Mouse (Mus musculus) lung, embryonic 16.5 days (tissue): ENCODE results near the gene Syn3. TPM values are rescaled to one million over a fixed set of nuclear protein-coding genes. Genes with fewer than 3 reads are reported as not detected.

Experiments
- ATAC-seq: fragments of 200-750 bp; cut with Nextera tagmentation; 2 replicates; pipeline ENCODE4 v1.8.0; 2017; ENCODE audit warnings: low read depth, mild to moderate bottlenecking, moderate library complexity
- H3K27ac ChIP-seq: fragments of 300-500 bp; sonication (generic); 2 replicates; pipeline ENCODE4 v1.5.1; 2014; ENCODE audit warnings: mild to moderate bottlenecking, control low read depth, low read length
- H3K27me3 ChIP-seq: fragments of 300-500 bp; sonication (generic); 2 replicates; pipeline ENCODE4 v1.6.1; 2014; ENCODE audit warnings: low read depth, low read length, mixed read lengths; ENCODE audit not compliant: control insufficient read depth, insufficient read depth
- H3K36me3 ChIP-seq: fragments of 300-500 bp; sonication (generic); 2 replicates; pipeline ENCODE4 v1.6.1; 2014; ENCODE audit warnings: low read length; ENCODE audit not compliant: control insufficient read depth, insufficient read depth
- H3K4me1 ChIP-seq: fragments of 300-500 bp; sonication (generic); replicated peaks from 2 replicates; pipeline ENCODE4 v1.6.1; 2014; ENCODE audit warnings: low read length, mixed read lengths; ENCODE audit not compliant: control insufficient read depth, insufficient read depth
- H3K4me2 ChIP-seq: fragments of 300-500 bp; sonication (generic); 2 replicates; pipeline ENCODE4 v1.6.1; 2014; ENCODE audit warnings: low read depth, low read length, control low read depth
- H3K4me3 ChIP-seq: fragments of 300-500 bp; sonication (generic); 2 replicates; pipeline ENCODE4 v1.5.1; 2014; ENCODE audit warnings: mild to moderate bottlenecking, low read length, control low read depth
- H3K9ac ChIP-seq: fragments of 300-500 bp; sonication (generic); 2 replicates; pipeline ENCODE4 v1.6.1; 2014; ENCODE audit warnings: low read length, control low read depth
- H3K9me3 ChIP-seq: fragments of 300-500 bp; sonication (generic); 2 replicates; pipeline ENCODE4 v1.6.1; 2016; ENCODE audit warnings: low read length; ENCODE audit not compliant: control insufficient read depth
- WGBS: fragments of 180-500 bp; shearing (Covaris S2); extraction: QIAGEN DNeasy Blood & Tissue Kit; methylation state at CpG from one replicate; pipeline ENCODE4 v1.1.7; 2014; 5-methylcytosine and 5-hydroxymethylcytosine counted together
- polyA plus RNA-seq: library from polyadenylated mRNA; unstranded; fragments of >200 nt; fragmentation: Nextera tagmentation; extraction: Ambion mirVana; gene quantifications from 2 replicates; pipeline ENCODE4 v1.2.1, GENCODE M21; 2015

The Syn3 gene
- polyA plus RNA-seq, 1 experiment from 2014 or later: 2.8 TPM

GRCm38 (mm10) chr10:86022474-86022816 is 476.3 kb downstream of the Syn3 start:
- peak; percentile 13; the same call in 1 of the 2 replicates for ATAC-seq
- no peaks in the 10 kb centered on the region for H3K9me3 ChIP-seq
- H3K36me3 ChIP-seq: no peaks in the 10 kb centered on the region
- H3K4me3 ChIP-seq: peak overlapping the region; percentile 78
- peak overlapping the region; percentile 94 for H3K27ac ChIP-seq
- peak overlapping the region; percentile 87 for H3K9ac ChIP-seq
- H3K27me3 ChIP-seq: no peaks in the 10 kb centered on the region
- WGBS: 6% methylated on average over 6 of the region's 6 CpGs
- H3K4me1 ChIP-seq: peaks cover 2% of the 10 kb centered on the region; the same call in 1 of the 2 replicates
- H3K4me2 ChIP-seq: peak overlapping the region; percentile 73

DNA sequence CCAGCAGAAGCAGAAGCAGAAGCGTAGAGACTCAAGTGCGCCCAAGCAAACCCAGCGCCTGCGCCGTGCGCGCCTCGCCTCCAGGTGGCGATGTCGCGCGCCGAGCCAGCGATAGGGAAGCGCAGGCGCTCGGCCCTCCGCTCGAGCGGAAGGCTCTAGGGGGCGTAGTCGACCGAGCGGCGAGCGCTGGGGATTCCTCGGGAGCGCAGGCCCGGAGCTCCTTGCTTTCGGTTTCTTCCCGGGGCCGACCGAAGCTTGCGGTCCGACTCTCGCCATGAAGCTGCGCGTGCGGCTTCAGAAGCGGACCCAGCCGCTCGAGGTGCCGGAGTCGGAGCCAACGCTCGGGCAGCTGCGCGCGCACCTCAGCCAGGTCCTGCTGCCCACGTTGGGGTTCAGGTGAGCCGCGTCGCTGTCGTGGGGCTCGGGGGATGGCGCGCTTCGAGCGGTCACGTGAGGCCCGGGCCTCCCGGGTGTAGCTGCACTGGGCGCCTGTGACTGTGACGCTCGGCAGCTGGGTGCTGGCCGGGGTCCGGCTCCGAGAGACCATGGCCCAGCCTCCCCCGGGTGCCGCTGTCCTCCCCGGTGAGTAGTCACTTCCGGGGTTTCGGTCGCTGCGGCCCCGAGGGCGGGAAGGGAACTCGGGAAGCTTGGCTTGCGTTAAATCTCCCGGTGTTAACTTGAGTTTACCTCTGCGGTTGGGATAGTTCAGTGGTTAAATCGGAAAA is 476.8 kb downstream of the Syn3 start, which contains the start of gene Fbxo7:
Fbxo7 (plus strand) TSS at position 224 of the 725 bp plus-strand sequence.
- Histone ChIP-seq H3K9me3 (no peaks in the 10 kb centered on the region), H3K4me1 (peaks cover 2% of the 10 kb centered on the region; the same call in 1 of the 2 replicates), H3K4me2 (peak within 1 kb of the TSS; percentile 73), H3K27me3 (no peaks in the 10 kb centered on the region), H3K4me3 (peak within 1 kb of the TSS; percentile 78), H3K27ac (peak within 1 kb of the TSS; percentile 94), H3K36me3 (no peaks in the 10 kb centered on the region), H3K9ac (peak within 1 kb of the TSS; percentile 87)
- under 1% methylated on average over 80 of the region's 82 CpGs for WGBS
- ATAC-seq: peak; percentile 97

DNA sequence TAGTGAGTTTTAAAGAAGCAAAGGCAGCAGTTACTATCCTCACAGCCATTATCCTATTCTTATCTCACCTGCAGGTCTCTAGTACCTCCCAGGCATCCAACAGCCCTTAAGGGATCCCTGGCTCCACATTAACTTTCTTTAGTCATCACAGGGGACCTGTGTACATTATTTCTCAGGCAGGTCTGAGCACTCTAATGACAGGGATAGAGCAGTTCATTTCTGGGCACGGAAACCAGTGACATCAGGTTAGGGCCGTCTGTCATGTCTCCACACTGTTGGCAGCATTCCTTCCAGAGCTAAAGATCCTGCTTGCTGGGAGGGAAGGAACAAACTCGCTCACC is 477.3 kb downstream of the Syn3 start:
- Histone ChIP-seq H3K27ac (no peak overlapping the region), H3K4me3 (peak overlapping the region; percentile 78), H3K4me2 (peak overlapping the region; percentile 48), H3K27me3 (no peaks in the 10 kb centered on the region), H3K9me3 (no peaks in the 10 kb centered on the region), H3K36me3 (no peaks in the 10 kb centered on the region), H3K9ac (peak overlapping the region; percentile 87; the same call in 1 of the 2 replicates), H3K4me1 (peaks cover 2% of the 10 kb centered on the region; the same call in 1 of the 2 replicates)
- ATAC-seq: no peak; the same call in 1 of the 2 replicates
- WGBS: 1% methylated on average over 3 of the region's 3 CpGs

- H3K4me1 ChIP-seq: peaks cover 2% of the 10 kb centered on the region; the same call in 1 of the 2 replicates
- no peaks in the 10 kb centered on the region for H3K27me3 ChIP-seq
- no peak overlapping the region for H3K27ac ChIP-seq
- no peak overlapping the region for H3K4me3 ChIP-seq
- H3K36me3 ChIP-seq: no peaks in the 10 kb centered on the region
- ATAC-seq: no peak
- WGBS: 35% methylated on average over 5 of the region's 5 CpGs
- H3K4me2 ChIP-seq: no peak overlapping the region
- H3K9ac ChIP-seq: no peak overlapping the region
- no peaks in the 10 kb centered on the region for H3K9me3 ChIP-seq
These were observed 479.9 kb downstream of the Syn3 start for GRCm38 (mm10) chr10:86018813-86019212.

DNA sequence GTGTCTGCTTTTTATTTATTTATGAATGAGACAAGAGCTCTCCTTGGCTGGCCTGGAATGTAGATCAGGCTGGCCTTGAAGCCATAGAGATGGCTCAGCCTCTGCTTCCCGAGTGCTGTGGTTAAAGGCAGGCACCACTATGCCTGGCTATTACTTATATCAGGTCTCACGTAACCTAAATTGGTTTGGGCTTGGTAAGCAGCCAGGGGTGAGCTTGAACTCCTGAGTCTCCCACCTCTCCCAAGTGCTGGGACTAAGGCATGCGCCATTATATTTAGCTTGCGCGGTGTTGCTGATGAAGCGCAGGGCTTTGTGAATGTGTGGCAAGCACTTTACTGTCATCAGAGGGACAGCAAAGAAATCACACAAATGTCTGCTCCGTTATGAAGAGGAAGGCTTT is 480.9 kb downstream of the Syn3 start:
- H3K9ac ChIP-seq: no peak overlapping the region
- no peak for ATAC-seq
- no peaks in the 10 kb centered on the region for H3K27me3 ChIP-seq
- 80% methylated on average over 7 of the region's 7 CpGs for WGBS
- no peak overlapping the region for H3K4me3 ChIP-seq
- H3K27ac ChIP-seq: no peak overlapping the region
- H3K4me2 ChIP-seq: no peak overlapping the region
- H3K36me3 ChIP-seq: no peaks in the 10 kb centered on the region
- H3K4me1 ChIP-seq: peaks cover 2% of the 10 kb centered on the region; the same call in 1 of the 2 replicates
- H3K9me3 ChIP-seq: no peaks in the 10 kb centered on the region

GRCm38 (mm10) chr10:86011781-86012180 is 486.9 kb downstream of the Syn3 start, which contains the start of gene Bpifc:
TSS of gene Bpifc (minus strand) at chr10:86011895.
- Histone ChIP-seq H3K36me3 (no peaks in the 10 kb centered on the region), H3K27ac (no peak within 1 kb of the TSS), H3K27me3 (no peaks in the 10 kb centered on the region), H3K4me1 (no peaks in the 10 kb centered on the region), H3K9me3 (no peaks in the 10 kb centered on the region), H3K9ac (no peak within 1 kb of the TSS), H3K4me3 (no peak within 1 kb of the TSS), H3K4me2 (no peak within 1 kb of the TSS)
- 91% methylated on average over 2 of the region's 2 CpGs for WGBS
- ATAC-seq: no peak

DNA sequence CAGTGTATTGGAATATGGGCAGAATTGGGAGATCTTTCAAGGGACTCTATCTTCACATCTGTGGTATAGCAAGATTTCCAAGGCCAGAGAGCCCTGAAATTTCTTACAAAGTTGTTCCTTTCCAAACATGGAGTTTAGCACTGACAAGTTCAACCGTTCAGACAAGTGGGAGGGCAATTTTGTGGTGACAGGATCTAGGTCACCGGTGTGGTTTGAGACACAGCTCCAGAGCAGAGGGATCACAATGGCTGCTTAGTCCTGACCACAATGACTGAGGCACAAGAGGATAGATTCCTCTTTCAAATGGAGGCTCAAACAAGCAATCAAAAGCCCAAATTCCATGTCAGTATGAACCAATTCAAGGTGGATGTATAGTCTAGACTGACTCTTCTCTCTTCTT is 487.5 kb downstream of the Syn3 start:
- 72% methylated on average over 2 of the region's 2 CpGs for WGBS
- Histone ChIP-seq H3K27me3 (no peaks in the 10 kb centered on the region), H3K9me3 (no peaks in the 10 kb centered on the region)

GRCm38 (mm10) chr10:86010636-86011035 is 488.1 kb downstream of the Syn3 start:
- Histone ChIP-seq H3K27me3 (no peaks in the 10 kb centered on the region), H3K4me2 (no peak overlapping the region), H3K9ac (no peak overlapping the region), H3K36me3 (no peaks in the 10 kb centered on the region), H3K27ac (no peak overlapping the region), H3K4me1 (no peaks in the 10 kb centered on the region), H3K9me3 (no peaks in the 10 kb centered on the region), H3K4me3 (no peak overlapping the region)
- 5% methylated on average over 6 of the region's 6 CpGs for WGBS
- ATAC-seq: no peak

More for the DNA sequence above, 487.5 kb downstream of the Syn3 start:
- H3K27ac ChIP-seq: no peak overlapping the region
- H3K4me3 ChIP-seq: no peak overlapping the region
- no peaks in the 10 kb centered on the region for H3K36me3 ChIP-seq
- H3K4me2 ChIP-seq: no peak overlapping the region
- no peak for ATAC-seq
- H3K4me1 ChIP-seq: no peaks in the 10 kb centered on the region
- no peak overlapping the region for H3K9ac ChIP-seq

- no peak for ATAC-seq
- no peak overlapping the region for H3K4me3 ChIP-seq
- H3K9me3 ChIP-seq: no peaks in the 10 kb centered on the region
- no peaks in the 10 kb centered on the region for H3K4me1 ChIP-seq
- H3K27ac ChIP-seq: no peak overlapping the region
- no peaks in the 10 kb centered on the region for H3K27me3 ChIP-seq
- H3K9ac ChIP-seq: no peak overlapping the region
- no peak overlapping the region for H3K4me2 ChIP-seq
- H3K36me3 ChIP-seq: no peaks in the 10 kb centered on the region
- 77% methylated on average over 2 of the region's 2 CpGs for WGBS
These were observed 489.0 kb downstream of the Syn3 start for GRCm38 (mm10) chr10:86009688-86010087.
